Mouse (Mus musculus) small intestine, adult 10 weeks (tissue): ENCODE measurements around the gene Scgb1b27. TPM values are rescaled to one million over a fixed set of nuclear protein-coding genes. Genes with fewer than 3 reads are reported as not detected.

Source experiments
- polyA plus RNA-seq: library from polyadenylated mRNA; stranded (reverse); fragments of 350-450 nt; fragmentation: Illumina TruSeq; extraction: RNeasy Lipid Tissue Mini Kit (QIAGEN cat#74804); gene quantifications from one replicate; pipeline ENCODE4 v1.2.3, GENCODE M21; 2014; ENCODE audit warnings: low replicate concordance

Scgb1b27 gene
- not detected for polyA plus RNA-seq

DNA sequence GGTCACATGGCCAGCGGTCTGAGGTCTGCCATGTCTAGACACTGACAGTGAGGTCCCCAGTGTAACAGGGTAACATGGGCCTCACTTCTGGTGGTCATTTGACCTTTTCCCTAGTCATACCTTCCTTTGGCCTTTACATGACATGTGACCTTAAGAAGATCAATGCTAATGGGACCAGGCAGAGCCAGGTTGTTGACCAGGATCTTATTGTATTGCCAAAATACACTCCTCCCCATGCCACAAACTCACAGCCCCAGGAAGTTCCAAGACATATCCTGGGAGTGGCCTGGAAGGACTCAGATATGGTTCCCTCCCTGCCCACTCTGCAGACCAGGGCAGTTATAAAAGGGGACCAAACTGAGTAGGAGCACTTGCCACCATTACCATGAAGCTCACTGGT lies at the start of gene Scgb1b27:
Scgb1b27 (plus strand) TSS at position 301 of the 400 bp plus-strand sequence.

DNA sequence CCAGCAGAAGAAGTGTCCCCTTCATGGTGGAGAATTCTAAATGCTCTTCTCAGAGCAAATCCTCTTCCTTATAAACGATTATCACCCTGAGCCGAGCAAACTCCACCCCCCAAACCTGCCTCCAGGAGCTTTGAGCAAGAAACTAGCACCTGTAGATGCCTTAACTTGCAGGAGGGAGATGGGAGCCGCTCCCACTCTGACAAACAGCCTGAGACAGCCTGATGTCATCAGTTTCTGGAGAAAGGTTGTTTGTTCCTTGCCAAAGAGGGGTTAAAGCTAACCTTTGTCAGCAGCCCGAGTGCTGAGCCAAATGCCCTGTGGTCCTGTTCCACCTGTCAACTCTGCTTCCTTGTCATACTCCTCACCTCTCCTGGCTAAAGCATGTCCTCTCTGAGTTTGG lies 7.4 kb upstream of the Scgb1b27 start, which contains the start of gene Scgb2b27:
Scgb2b27 (minus strand) TSS at position 101 of the 400 bp plus-strand sequence.

Other genes starting within 250 kb of the Scgb1b27 start
- gene Scgb2b26, start 76.4 kb upstream of the Scgb1b27 start, polyA plus RNA-seq = not detected
- not detected for gene Scgb2b27, start 7.5 kb upstream of the Scgb1b27 start, polyA plus RNA-seq
- not detected for gene Scgb1b30, start 73.9 kb downstream of the Scgb1b27 start, polyA plus RNA-seq
- not detected for gene Wtip, start 111.8 kb downstream of the Scgb1b27 start, polyA plus RNA-seq
- gene Uba2, start 148.1 kb downstream of the Scgb1b27 start, polyA plus RNA-seq = 57.0 TPM
- gene Pdcd2l, start 175.2 kb downstream of the Scgb1b27 start, polyA plus RNA-seq = 2.3 TPM
- gene Gpi1, start 208.9 kb downstream of the Scgb1b27 start, polyA plus RNA-seq = 20.1 TPM
- not detected for gene Gm6096, start 229.6 kb downstream of the Scgb1b27 start, polyA plus RNA-seq